Mouse (Mus musculus): ENCODE results near the gene Klhl7. TPM values are rescaled to one million over a fixed set of nuclear protein-coding genes. Genes with fewer than 3 reads are reported as not detected.

Gene Klhl7
- total RNA-seq, 1 experiment from 2014 or later = 41.4 TPM

- ATAC-seq (replicated peaks in 1 of 2; ENCODE audit: insufficient read depth in 1 of 2, low FRiP score in 2 of 2, low TSS enrichment in 1 of 2, low read depth in 1 of 2, poor library complexity in 2 of 2, severe bottlenecking in 2 of 2) = no peak
Measured at GRCm38 (mm10) chr5:24125910-24126636, 25.7 kb downstream of the Klhl7 start.

GRCm38 (mm10) chr5:24126967-24127366 lies 26.6 kb downstream of the Klhl7 start:
- ATAC-seq (replicated peaks in 1 of 2; ENCODE audit: insufficient read depth in 1 of 2, low FRiP score in 2 of 2, low TSS enrichment in 1 of 2, low read depth in 1 of 2, poor library complexity in 2 of 2, severe bottlenecking in 2 of 2) = no peak

GRCm38 (mm10) chr5:24146964-24147363 lies 46.6 kb downstream of the Klhl7 start:
- ATAC-seq (replicated peaks in 1 of 2; ENCODE audit: insufficient read depth in 1 of 2, low FRiP score in 2 of 2, low TSS enrichment in 1 of 2, low read depth in 1 of 2, poor library complexity in 2 of 2, severe bottlenecking in 2 of 2) = no peak

- no peak for ATAC-seq (replicated peaks in 1 of 2; ENCODE audit: insufficient read depth in 1 of 2, low FRiP score in 2 of 2, low TSS enrichment in 1 of 2, low read depth in 1 of 2, poor library complexity in 2 of 2, severe bottlenecking in 2 of 2)
Measured at GRCm38 (mm10) chr5:24152199-24152598, 51.8 kb downstream of the Klhl7 start.

GRCm38 (mm10) chr5:24156774-24157173 lies 56.4 kb downstream of the Klhl7 start:
- no peak for ATAC-seq (replicated peaks in 1 of 2; ENCODE audit: insufficient read depth in 1 of 2, low FRiP score in 2 of 2, low TSS enrichment in 1 of 2, low read depth in 1 of 2, poor library complexity in 2 of 2, severe bottlenecking in 2 of 2)

- ATAC-seq (replicated peaks in 1 of 2; ENCODE audit: insufficient read depth in 1 of 2, low FRiP score in 2 of 2, low TSS enrichment in 1 of 2, low read depth in 1 of 2, poor library complexity in 2 of 2, severe bottlenecking in 2 of 2) = peak; percentile 98 to 100
Measured at GRCm38 (mm10) chr5:24164789-24165445, 64.5 kb downstream of the Klhl7 start, which contains the start of gene Nupl2. Gene Nupl2 (plus strand): TSS chr5:24164963.

- no peak for ATAC-seq (replicated peaks in 1 of 2; ENCODE audit: insufficient read depth in 1 of 2, low FRiP score in 2 of 2, low TSS enrichment in 1 of 2, low read depth in 1 of 2, poor library complexity in 2 of 2, severe bottlenecking in 2 of 2)
Measured at GRCm38 (mm10) chr5:24167263-24167662, 66.9 kb downstream of the Klhl7 start.

GRCm38 (mm10) chr5:24169881-24170280 lies 69.5 kb downstream of the Klhl7 start:
- no peak for ATAC-seq (replicated peaks in 1 of 2; ENCODE audit: insufficient read depth in 1 of 2, low FRiP score in 2 of 2, low TSS enrichment in 1 of 2, low read depth in 1 of 2, poor library complexity in 2 of 2, severe bottlenecking in 2 of 2)

GRCm38 (mm10) chr5:24172092-24172491 lies 71.7 kb downstream of the Klhl7 start:
- no peak for ATAC-seq (replicated peaks in 1 of 2; ENCODE audit: insufficient read depth in 1 of 2, low FRiP score in 2 of 2, low TSS enrichment in 1 of 2, low read depth in 1 of 2, poor library complexity in 2 of 2, severe bottlenecking in 2 of 2)

- ATAC-seq (replicated peaks in 1 of 2; ENCODE audit: insufficient read depth in 1 of 2, low FRiP score in 2 of 2, low TSS enrichment in 1 of 2, low read depth in 1 of 2, poor library complexity in 2 of 2, severe bottlenecking in 2 of 2) = no peak
Measured at GRCm38 (mm10) chr5:24181514-24182295, 81.3 kb downstream of the Klhl7 start.

- no peak for ATAC-seq (replicated peaks in 1 of 2; ENCODE audit: insufficient read depth in 1 of 2, low FRiP score in 2 of 2, low TSS enrichment in 1 of 2, low read depth in 1 of 2, poor library complexity in 2 of 2, severe bottlenecking in 2 of 2)
Measured at GRCm38 (mm10) chr5:24182296-24182734, 81.9 kb downstream of the Klhl7 start.

- ATAC-seq (replicated peaks in 1 of 2; ENCODE audit: insufficient read depth in 1 of 2, low FRiP score in 2 of 2, low TSS enrichment in 1 of 2, low read depth in 1 of 2, poor library complexity in 2 of 2, severe bottlenecking in 2 of 2) = no peak
Measured at GRCm38 (mm10) chr5:24183096-24183495, 82.7 kb downstream of the Klhl7 start.

GRCm38 (mm10) chr5:24184011-24184410 lies 83.6 kb downstream of the Klhl7 start:
- ATAC-seq (replicated peaks in 1 of 2; ENCODE audit: insufficient read depth in 1 of 2, low FRiP score in 2 of 2, low TSS enrichment in 1 of 2, low read depth in 1 of 2, poor library complexity in 2 of 2, severe bottlenecking in 2 of 2) = no peak

- ATAC-seq (replicated peaks in 1 of 2; ENCODE audit: insufficient read depth in 1 of 2, low FRiP score in 2 of 2, low TSS enrichment in 1 of 2, low read depth in 1 of 2, poor library complexity in 2 of 2, severe bottlenecking in 2 of 2) = no peak
Measured at GRCm38 (mm10) chr5:24188476-24188875, 88.1 kb downstream of the Klhl7 start.

- no peak for ATAC-seq (replicated peaks in 1 of 2; ENCODE audit: insufficient read depth in 1 of 2, low FRiP score in 2 of 2, low TSS enrichment in 1 of 2, low read depth in 1 of 2, poor library complexity in 2 of 2, severe bottlenecking in 2 of 2)
Measured at GRCm38 (mm10) chr5:24191821-24192220, 91.4 kb downstream of the Klhl7 start.

GRCm38 (mm10) chr5:24201006-24201405 lies 100.6 kb downstream of the Klhl7 start:
- ATAC-seq (replicated peaks in 1 of 2; ENCODE audit: insufficient read depth in 1 of 2, low FRiP score in 2 of 2, low TSS enrichment in 1 of 2, low read depth in 1 of 2, poor library complexity in 2 of 2, severe bottlenecking in 2 of 2) = 0 out of 4 replicates have a peak, but pooled peaks of 1 of the 2 experiments have one; percentile 36

GRCm38 (mm10) chr5:24202492-24202891 lies 102.1 kb downstream of the Klhl7 start:
- no peak for ATAC-seq (replicated peaks in 1 of 2; ENCODE audit: insufficient read depth in 1 of 2, low FRiP score in 2 of 2, low TSS enrichment in 1 of 2, low read depth in 1 of 2, poor library complexity in 2 of 2, severe bottlenecking in 2 of 2)

- ATAC-seq (replicated peaks in 1 of 2; ENCODE audit: insufficient read depth in 1 of 2, low FRiP score in 2 of 2, low TSS enrichment in 1 of 2, low read depth in 1 of 2, poor library complexity in 2 of 2, severe bottlenecking in 2 of 2) = no peak
Measured at GRCm38 (mm10) chr5:24203266-24203665, 102.9 kb downstream of the Klhl7 start.
